Mouse (Mus musculus) liver, postnatal 0 days (tissue): ENCODE results near the gene Agpat3. TPM values are rescaled to one million over a fixed set of nuclear protein-coding genes. Genes with fewer than 3 reads are reported as not detected.

ENCODE experiments used
- ATAC-seq: fragments of 200-750 bp; cut with Nextera tagmentation; 2 replicates; pipeline ENCODE4 v1.8.0; 2017; ENCODE audit warnings: mild to moderate bottlenecking, moderate library complexity
- DNase-seq: peaks from one replicate; pipeline ENCODE4 v3.0.0-alpha.2; 2016
- H3K27ac ChIP-seq: fragments of 300-500 bp; sonication (generic); 2 replicates; pipeline ENCODE4 v1.5.1; 2014; ENCODE audit warnings: antibody characterized with exemption, moderate library complexity, mild to moderate bottlenecking, low read depth
- H3K27me3 ChIP-seq: fragments of 300-500 bp; sonication (generic); 2 replicates; pipeline ENCODE4 v1.6.1; 2014; ENCODE audit warnings: low read length, control low read depth, mixed read lengths; ENCODE audit not compliant: insufficient read depth
- H3K36me3 ChIP-seq: fragments of 300-500 bp; sonication (generic); replicated peaks from 2 replicates; pipeline ENCODE4 v1.6.1; 2014; ENCODE audit warnings: mild to moderate bottlenecking, control low read depth, low read length, moderate library complexity, mixed read lengths; ENCODE audit not compliant: insufficient read depth
- H3K4me1 ChIP-seq: fragments of 300-500 bp; sonication (generic); 2 replicates; pipeline ENCODE4 v1.6.1; 2014; ENCODE audit warnings: antibody characterized with exemption, mild to moderate bottlenecking, control low read depth; ENCODE audit not compliant: insufficient read depth
- H3K4me2 ChIP-seq: fragments of 300-500 bp; sonication (generic); 2 replicates; pipeline ENCODE4 v1.6.1; 2014; ENCODE audit warnings: low read depth, mild to moderate bottlenecking, low read length, moderate library complexity, mixed read lengths
- H3K4me3 ChIP-seq: fragments of 300-500 bp; sonication (generic); 2 replicates; pipeline ENCODE4 v1.5.1; 2014; ENCODE audit warnings: low read depth, low read length
- H3K9ac ChIP-seq: fragments of 300-500 bp; sonication (generic); replicated peaks from 2 replicates; pipeline ENCODE4 v1.6.1; 2014; ENCODE audit warnings: mild to moderate bottlenecking, moderate library complexity
- H3K9me3 ChIP-seq: fragments of 300-500 bp; sonication (generic); 2 replicates; pipeline ENCODE4 v1.6.1; 2016; ENCODE audit warnings: mild to moderate bottlenecking, control low read depth, low read length, mixed read lengths
- CTCF ChIP-seq: sonication (generic); IDR thresholded peaks from 2 replicates; pipeline ENCODE4 v1.5.1; 2016; ENCODE audit warnings: antibody characterized with exemption, low read depth
- EP300 ChIP-seq: IDR thresholded peaks from 2 replicates; pipeline ENCODE4 v1.6.1; 2016; ENCODE audit warnings: antibody characterized with exemption, low read depth, mild to moderate bottlenecking
- WGBS: fragments of 180-500 bp; shearing (Covaris S2); extraction: QIAGEN DNeasy Blood & Tissue Kit; methylation state at CpG from one replicate; pipeline ENCODE4 v1.1.7; 2014; ENCODE audit not compliant: insufficient replicate concordance; 5-methylcytosine and 5-hydroxymethylcytosine counted together
- microRNA-seq: library from miRNA; unstranded; fragments of <30 nt; microRNA quantifications from one replicate; pipeline ENCODE4, GENCODE M21; 2016
- polyA plus RNA-seq: library from polyadenylated mRNA; unstranded; fragments of >200 nt; fragmentation: Nextera tagmentation; extraction: Ambion mirVana; gene quantifications from 2 replicates; pipeline ENCODE4 v1.2.1, GENCODE M21; 2015

Agpat3 gene
- polyA plus RNA-seq, 1 experiment from 2014 or later = 154 TPM

DNA sequence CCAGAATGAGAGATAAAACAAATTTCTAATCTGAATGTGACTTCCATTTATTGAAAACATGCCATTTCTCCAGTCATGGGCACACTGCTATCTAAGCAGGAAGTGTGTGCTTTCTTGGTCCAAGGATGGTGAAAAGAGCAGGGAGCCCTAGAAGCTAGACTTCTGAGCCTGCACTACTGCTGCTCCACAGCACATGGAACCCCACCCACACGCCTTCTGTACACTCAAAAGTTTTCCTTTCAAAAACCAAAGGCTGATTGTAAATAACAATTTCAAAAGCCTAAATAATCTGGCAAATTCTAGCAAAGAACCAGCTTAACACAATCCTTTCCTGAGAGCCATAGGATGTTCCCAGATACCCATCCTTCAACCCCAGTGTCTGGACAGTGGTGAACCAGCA, 132.8 kb downstream of the Agpat3 start:
- no peaks in the 10 kb centered on the region for H3K27me3 ChIP-seq
- no peak overlapping the region for H3K4me2 ChIP-seq
- DNase-seq (no peak), ATAC-seq (no peak)
- 78% methylated on average over 1 of the region's 1 CpGs for WGBS
- no peak overlapping the region for H3K9ac ChIP-seq
- TF ChIP-seq CTCF (no peak), EP300 (no peak)
- peaks cover 83% of the 10 kb centered on the region for H3K36me3 ChIP-seq
- H3K9me3 ChIP-seq = no peaks in the 10 kb centered on the region
- H3K27ac ChIP-seq = no peak overlapping the region
- no peak overlapping the region for H3K4me3 ChIP-seq
- H3K4me1 ChIP-seq = peaks cover 13% of the 10 kb centered on the region

Small RNAs within 50 kb of the gene (microRNA-seq; reads per million reads assigned to microRNA genes)
- not detected for gene Mir7659

Other genes with a start within 250 kb of the Agpat3 start
- 20.8 and 23.9 TPM in 2 replicates for gene D10Jhu81e, start 182.7 kb downstream of the Agpat3 start, polyA plus RNA-seq
- gene Pwp2, start 167.3 kb downstream of the Agpat3 start, polyA plus RNA-seq = 5.3 and 6.1 TPM in 2 replicates
- gene Trappc10, start 107.8 kb downstream of the Agpat3 start, polyA plus RNA-seq = 13.9 and 14.7 TPM in 2 replicates
- gene Rrp1, start 60.6 kb upstream of the Agpat3 start, polyA plus RNA-seq = 93.5 and 95.5 TPM in 2 replicates
- 177 and 187 TPM in 2 replicates for gene Cstb, start 73.2 kb upstream of the Agpat3 start, polyA plus RNA-seq
- gene Pdxk, start 112.5 kb upstream of the Agpat3 start, polyA plus RNA-seq = 10.1 and 11.0 TPM in 2 replicates
- gene Olfr1358, start 164.9 kb upstream of the Agpat3 start, polyA plus RNA-seq = 0.09 TPM in 1 of 2 replicates, not detected in the other
- gene Ilvbl, start 221.9 kb upstream of the Agpat3 start, polyA plus RNA-seq = 37.1 and 39.1 TPM in 2 replicates
- gene Syde1, start 239.5 kb upstream of the Agpat3 start, polyA plus RNA-seq = 1.5 TPM in 2 replicates